Mouse (Mus musculus) intestine, embryonic 14.5 days (tissue): ENCODE results near the gene Ttc21a. TPM values are rescaled to one million over a fixed set of nuclear protein-coding genes. Genes with fewer than 3 reads are reported as not detected.

Experiments
- ATAC-seq: fragments of 200-750 bp; cut with Nextera tagmentation; replicated peaks from 2 replicates; pipeline ENCODE4 v1.8.0; 2017; ENCODE audit warnings: low read depth, moderate number of reproducible peaks, moderate TSS enrichment, moderate library complexity; ENCODE audit not compliant: low FRiP score, low TSS enrichment
- DNase-seq: peaks from one replicate; pipeline ENCODE4 v3.0.0-alpha.2; 2018; ENCODE audit warnings: low spot score
- H3K27ac ChIP-seq: fragments of 300-500 bp; sonication (generic); 2 replicates; pipeline ENCODE4 v1.5.1; 2014; ENCODE audit warnings: low read depth, mild to moderate bottlenecking, control low read depth
- H3K27me3 ChIP-seq: fragments of 300-500 bp; sonication (generic); replicated peaks from 2 replicates; pipeline ENCODE4 v1.6.1; 2014; ENCODE audit warnings: low read length, control low read depth; ENCODE audit not compliant: control insufficient read depth, insufficient read depth
- H3K36me3 ChIP-seq: fragments of 300-500 bp; sonication (generic); 2 replicates; pipeline ENCODE4 v1.6.1; 2014; ENCODE audit warnings: low read length, control low read depth; ENCODE audit not compliant: control insufficient read depth, insufficient read depth
- H3K4me1 ChIP-seq: fragments of 300-500 bp; sonication (generic); replicated peaks from 2 replicates; pipeline ENCODE4 v1.6.1; 2014; ENCODE audit warnings: low read length, control low read depth, mixed read lengths; ENCODE audit not compliant: control insufficient read depth, insufficient read depth
- H3K4me2 ChIP-seq: fragments of 300-500 bp; sonication (generic); 2 replicates; pipeline ENCODE4 v1.6.1; 2014; ENCODE audit warnings: low read length
- H3K4me3 ChIP-seq: fragments of 300-500 bp; sonication (generic); 2 replicates; pipeline ENCODE4 v1.5.1; 2014; ENCODE audit warnings: low read depth, low read length, control low read depth, mixed read lengths
- H3K9ac ChIP-seq: fragments of 300-500 bp; sonication (generic); 2 replicates; pipeline ENCODE4 v1.6.1; 2014; ENCODE audit warnings: mild to moderate bottlenecking, low read length
- H3K9me3 ChIP-seq: fragments of 300-500 bp; sonication (generic); 2 replicates; pipeline ENCODE4 v1.6.1; 2016; ENCODE audit warnings: low read length, control low read depth; ENCODE audit not compliant: control insufficient read depth
- WGBS: fragments of 180-500 bp; shearing (Covaris S2); extraction: QIAGEN DNeasy Blood & Tissue Kit; methylation state at CpG from one replicate; pipeline ENCODE4 v1.1.7; 2014; 5-methylcytosine and 5-hydroxymethylcytosine counted together
- polyA plus RNA-seq: library from polyadenylated mRNA; unstranded; fragments of >200 nt; fragmentation: Nextera tagmentation; extraction: Ambion mirVana; gene quantifications from 2 replicates; pipeline ENCODE4 v1.2.1, GENCODE M21; 2014

Ttc21a gene
- polyA plus RNA-seq, 1 experiment from 2014 or later, result 0.07 TPM

DNA sequence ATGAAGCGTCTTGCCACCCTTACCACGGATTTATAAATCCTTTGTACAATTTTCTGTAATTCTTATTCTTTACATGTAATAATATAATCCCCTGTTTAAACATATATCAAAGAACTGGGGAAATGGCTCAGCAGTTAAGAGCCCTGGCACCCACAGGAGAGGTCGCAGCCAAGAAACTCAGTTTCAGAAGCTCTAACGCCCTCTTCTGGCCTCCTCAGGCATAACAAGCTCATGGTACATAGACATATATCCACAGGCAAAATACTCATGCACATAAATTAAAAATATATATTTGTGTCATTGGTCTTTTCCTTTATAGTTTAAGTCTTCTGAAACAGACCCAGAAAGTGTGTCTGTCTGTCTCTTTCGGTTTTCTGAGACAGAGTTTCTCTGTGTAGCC is 37.2 kb downstream of the Ttc21a start:
- no peak for ATAC-seq

DNA sequence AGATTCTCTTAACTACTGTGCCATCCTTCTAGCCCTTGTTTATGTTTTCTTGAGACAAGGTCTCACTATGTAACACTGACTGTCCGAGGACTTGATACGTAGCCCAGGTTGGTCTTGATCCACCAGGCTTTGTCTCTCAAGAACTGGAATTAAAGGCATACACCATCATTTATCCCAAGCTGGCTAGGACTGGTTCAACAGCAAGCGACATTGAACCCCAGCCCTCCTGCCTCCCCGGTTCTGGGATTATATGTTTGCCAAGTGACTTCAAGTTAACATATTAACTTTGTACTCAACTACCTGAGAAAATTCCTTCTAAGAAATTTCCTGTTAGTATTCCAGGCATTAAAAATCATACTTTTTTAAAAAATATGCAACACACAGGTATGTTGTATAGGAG is 37.9 kb downstream of the Ttc21a start:
- Histone ChIP-seq H3K27me3 (no peaks in the 10 kb centered on the region), H3K9ac (no peak overlapping the region), H3K4me1 (peaks cover 44% of the 10 kb centered on the region), H3K36me3 (peaks cover 30% of the 10 kb centered on the region), H3K27ac (no peak overlapping the region), H3K9me3 (no peaks in the 10 kb centered on the region), H3K4me3 (no peak overlapping the region), H3K4me2 (no peak overlapping the region)
- 91% methylated on average over 4 of the region's 4 CpGs for WGBS
- no peak for DNase-seq
- no peak for ATAC-seq

More for the DNA sequence above, 37.2 kb downstream of the Ttc21a start:
- Histone ChIP-seq H3K27me3 (no peaks in the 10 kb centered on the region), H3K4me1 (peaks cover 37% of the 10 kb centered on the region), H3K4me3 (no peak overlapping the region), H3K36me3 (peaks cover 30% of the 10 kb centered on the region), H3K4me2 (no peak overlapping the region), H3K9ac (no peak overlapping the region), H3K9me3 (no peaks in the 10 kb centered on the region), H3K27ac (no peak overlapping the region)
- WGBS, result 85% methylated on average over 5 of the region's 5 CpGs
- no peak for DNase-seq

DNA sequence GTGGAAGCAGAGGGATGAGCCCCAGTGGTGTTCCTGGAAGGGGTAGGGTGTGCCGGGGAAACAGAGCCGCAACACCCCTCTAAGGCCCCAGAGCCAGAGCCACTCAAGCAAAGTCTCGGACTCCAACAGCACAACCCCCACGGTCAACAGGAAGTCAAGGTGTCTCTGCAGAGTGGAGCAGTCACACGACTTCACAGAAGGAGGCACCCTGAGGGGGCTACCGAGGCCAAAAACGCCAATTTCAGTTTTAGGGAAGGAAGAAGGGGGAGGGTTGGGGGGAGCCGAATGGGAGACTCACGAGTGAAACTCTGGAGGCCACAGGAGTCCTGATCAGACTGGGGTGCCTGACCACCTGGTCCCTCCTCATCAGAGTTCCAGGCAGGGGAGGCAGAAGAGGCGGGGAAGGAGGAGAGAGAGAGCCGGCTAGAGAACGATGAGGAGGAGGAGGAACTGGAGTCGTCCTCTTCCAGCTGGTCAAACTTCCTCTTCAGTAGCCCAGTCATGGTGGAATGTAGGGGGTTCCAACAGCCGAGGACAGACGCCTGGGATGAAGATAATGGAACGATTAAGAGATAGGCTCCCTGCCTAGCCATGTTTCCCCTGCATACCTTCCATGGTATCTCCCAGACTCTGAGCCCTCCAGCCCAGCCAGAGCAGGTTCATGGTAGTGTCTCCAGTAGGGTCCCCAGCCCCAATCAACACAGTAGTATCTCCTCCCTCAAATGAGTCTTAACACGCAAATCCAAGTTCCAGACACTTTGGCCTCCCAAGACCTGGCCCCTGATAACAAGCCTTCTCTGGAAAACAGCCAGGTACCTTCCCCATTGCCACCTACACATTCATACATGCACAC is 39.5 kb downstream of the Ttc21a start:
- H3K4me3 ChIP-seq, result no peak overlapping the region
- peak overlapping the region; percentile 18 for H3K4me2 ChIP-seq
- H3K4me1 ChIP-seq, result peaks cover 52% of the 10 kb centered on the region
- no peak overlapping the region for H3K27ac ChIP-seq
- H3K9ac ChIP-seq, result no peak overlapping the region
- DNase-seq, result no peak
- ATAC-seq, result no peak
- peaks cover 30% of the 10 kb centered on the region for H3K36me3 ChIP-seq
- no peaks in the 10 kb centered on the region for H3K27me3 ChIP-seq
- WGBS, result 32% methylated on average over 17 of the region's 17 CpGs
- no peaks in the 10 kb centered on the region for H3K9me3 ChIP-seq

DNA sequence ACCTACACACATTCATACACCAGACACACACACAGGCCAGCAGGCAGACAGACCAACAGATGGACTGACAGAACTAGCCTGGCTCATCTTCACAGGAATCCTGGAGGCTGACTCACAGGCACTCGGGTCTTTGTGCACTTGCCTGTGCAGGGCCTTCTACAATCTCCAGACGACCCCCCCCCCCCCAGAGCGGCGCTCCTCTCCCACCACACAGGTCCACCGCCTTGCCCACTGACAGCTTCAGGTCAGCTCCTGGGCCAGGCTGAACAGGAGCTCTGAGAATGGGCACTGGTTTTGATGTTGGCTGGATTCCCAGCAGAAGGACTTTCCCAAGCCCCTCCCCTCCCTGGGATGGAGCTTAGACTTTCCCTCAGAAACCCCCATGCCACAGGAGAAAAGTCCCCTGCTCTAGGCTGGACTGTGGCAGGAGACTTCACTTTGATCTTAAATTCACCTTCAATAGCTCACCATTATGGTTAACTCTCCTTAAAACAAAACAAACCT is 40.2 kb downstream of the Ttc21a start:
- Histone ChIP-seq H3K4me2 (peak overlapping the region; percentile 13; the same call in 1 of the 2 replicates), H3K9ac (no peak overlapping the region), H3K27ac (no peak overlapping the region), H3K4me1 (peaks cover 58% of the 10 kb centered on the region), H3K4me3 (no peak overlapping the region), H3K9me3 (no peaks in the 10 kb centered on the region), H3K27me3 (no peaks in the 10 kb centered on the region), H3K36me3 (peaks cover 23% of the 10 kb centered on the region)
- DNase-seq (no peak), ATAC-seq (no peak)
- WGBS, result 36% methylated on average over 5 of the region's 5 CpGs

DNA sequence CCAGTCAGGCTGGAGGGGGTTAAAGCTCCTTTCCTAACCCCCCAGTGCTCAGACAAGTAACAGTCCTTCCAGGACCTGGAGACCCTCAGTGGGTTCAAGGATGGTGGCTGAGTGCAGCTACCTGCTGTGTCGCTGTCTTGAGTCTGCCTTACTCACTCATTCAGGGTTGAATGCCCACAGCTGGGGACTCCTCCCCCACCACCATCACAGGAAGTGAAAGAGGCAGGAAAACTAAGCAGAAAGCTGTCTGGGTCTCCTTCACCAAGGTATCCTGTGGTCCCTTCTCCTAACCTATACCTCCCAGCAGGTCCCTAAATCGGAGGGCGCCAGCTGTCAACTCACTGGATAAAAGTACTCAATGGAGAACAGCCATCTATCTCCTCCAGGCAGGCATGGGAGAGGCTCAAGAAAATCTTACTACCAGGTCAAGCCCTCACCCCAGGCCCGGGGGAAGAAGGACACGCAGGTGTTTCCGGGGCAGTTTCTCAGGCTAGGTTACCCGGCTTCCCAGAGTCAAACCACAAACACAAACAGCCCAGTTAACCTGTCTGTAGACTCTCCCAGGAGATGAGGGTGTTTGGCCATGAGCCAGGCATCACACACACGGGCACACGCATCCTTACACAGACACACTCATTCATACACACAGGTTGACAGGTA is 40.9 kb downstream of the Ttc21a start:
- ATAC-seq (no peak), DNase-seq (no peak)
- H3K4me1 ChIP-seq, result peaks cover 61% of the 10 kb centered on the region
- no peak overlapping the region for H3K27ac ChIP-seq
- H3K4me3 ChIP-seq, result no peak overlapping the region
- WGBS, result 51% methylated on average over 9 of the region's 9 CpGs
- peak overlapping the region; percentile 13; the same call in 1 of the 2 replicates for H3K4me2 ChIP-seq
- H3K36me3 ChIP-seq, result peaks cover 17% of the 10 kb centered on the region
- no peaks in the 10 kb centered on the region for H3K9me3 ChIP-seq
- no peaks in the 10 kb centered on the region for H3K27me3 ChIP-seq
- no peak overlapping the region for H3K9ac ChIP-seq

DNA sequence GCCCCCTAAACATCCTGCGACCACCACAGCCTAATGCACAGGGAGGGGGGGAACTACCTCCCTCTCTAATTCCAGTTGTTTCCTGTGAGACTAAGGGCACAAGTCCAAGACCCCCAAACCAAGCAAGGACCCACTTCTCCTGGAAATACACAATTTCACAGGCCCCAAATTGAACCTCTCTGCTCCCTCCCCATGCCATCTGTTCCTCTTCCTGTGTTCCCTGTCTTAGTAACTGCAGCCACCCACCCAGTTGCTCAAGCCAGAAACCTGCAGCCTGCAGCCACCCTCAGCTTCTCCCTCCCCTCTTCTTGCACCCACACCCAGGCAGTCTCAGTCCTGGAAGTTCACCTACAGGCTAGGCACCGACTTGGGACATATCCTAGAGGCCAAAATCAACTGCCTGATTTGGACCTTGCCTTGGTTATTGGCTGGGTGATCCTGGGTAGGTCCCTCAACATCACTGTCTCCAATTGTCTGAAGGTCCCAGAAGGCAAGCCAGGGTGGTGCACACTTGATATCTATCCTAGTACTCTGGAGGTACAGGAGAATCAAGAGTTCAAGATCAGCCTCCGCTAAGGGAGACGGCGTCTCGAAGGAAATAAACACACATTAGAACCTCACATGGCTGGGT is 41.5 kb downstream of the Ttc21a start:
- H3K4me1 ChIP-seq, result peaks cover 61% of the 10 kb centered on the region
- ATAC-seq, result no peak
- no peak overlapping the region for H3K27ac ChIP-seq
- no peak overlapping the region for H3K9ac ChIP-seq
- 69% methylated on average over 6 of the region's 6 CpGs for WGBS
- H3K4me3 ChIP-seq, result no peak overlapping the region
- H3K9me3 ChIP-seq, result no peaks in the 10 kb centered on the region
- H3K36me3 ChIP-seq, result peaks cover 10% of the 10 kb centered on the region
- H3K4me2 ChIP-seq, result no peak overlapping the region
- DNase-seq, result no peak
- no peaks in the 10 kb centered on the region for H3K27me3 ChIP-seq

DNA sequence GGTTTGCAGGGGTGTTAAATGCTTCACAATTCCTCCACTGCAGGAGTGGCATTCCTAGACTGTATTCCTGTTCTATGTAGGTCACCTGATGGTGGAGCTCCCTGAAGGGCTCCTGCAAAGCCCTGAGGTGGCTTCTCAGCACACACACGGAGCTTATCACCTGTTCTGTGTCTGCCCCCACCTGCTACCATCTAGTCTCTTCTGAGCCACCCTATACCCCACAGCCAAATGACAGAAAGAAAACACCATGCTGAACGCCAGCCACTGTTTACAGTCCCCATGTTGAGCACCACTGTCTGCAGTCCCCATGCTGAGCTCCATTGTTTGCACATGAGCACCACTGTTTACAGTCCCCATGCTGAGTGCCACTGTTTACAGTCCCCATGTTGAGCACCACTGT is 42.3 kb downstream of the Ttc21a start:
- Histone ChIP-seq H3K27me3 (no peaks in the 10 kb centered on the region), H3K9ac (no peak overlapping the region), H3K4me2 (no peak overlapping the region), H3K4me1 (peaks cover 69% of the 10 kb centered on the region), H3K9me3 (no peaks in the 10 kb centered on the region), H3K27ac (no peak overlapping the region), H3K36me3 (peaks cover 3% of the 10 kb centered on the region), H3K4me3 (no peak overlapping the region)
- DNase-seq (no peak), ATAC-seq (no peak)
- 51% methylated on average over 2 of the region's 2 CpGs for WGBS

DNA sequence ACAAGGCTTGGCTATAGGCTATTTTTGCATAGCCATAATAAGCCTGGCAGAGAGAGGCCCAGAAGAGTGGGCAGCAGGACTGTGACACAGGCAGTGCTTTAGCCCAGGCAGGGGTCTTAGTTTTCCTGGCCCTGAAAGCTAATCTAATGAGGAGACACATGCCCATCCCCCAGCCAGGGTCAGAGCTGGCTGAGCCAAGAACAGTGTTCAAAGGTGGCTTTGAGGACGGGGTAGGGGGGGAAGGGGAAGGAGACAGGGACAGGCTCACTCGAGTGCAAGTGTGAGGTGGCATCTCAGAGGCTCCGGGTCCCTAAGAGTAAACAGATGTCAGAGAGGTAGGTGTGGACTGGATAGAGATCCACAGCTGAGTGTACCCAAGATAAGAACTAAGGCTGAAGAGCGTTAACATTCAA is 43.4 kb downstream of the Ttc21a start:
- Histone ChIP-seq H3K9me3 (no peaks in the 10 kb centered on the region), H3K9ac (peak overlapping the region; percentile 41), H3K4me2 (peak overlapping the region; percentile 90), H3K4me1 (peaks cover 72% of the 10 kb centered on the region), H3K4me3 (peak overlapping the region; percentile 68; the same call in 1 of the 2 replicates), H3K27ac (peak overlapping the region; percentile 92), H3K27me3 (no peaks in the 10 kb centered on the region), H3K36me3 (no peaks in the 10 kb centered on the region)
- ATAC-seq, result no peak
- WGBS, result 0% methylated on average over 4 of the region's 4 CpGs
- DNase-seq, result no peak
